Mouse (Mus musculus): ENCODE results near the gene Vsig10.
A peak's percentile ranks its signal among the peaks of the same experiment; 100 is the strongest.

The Vsig10 gene

DNA sequence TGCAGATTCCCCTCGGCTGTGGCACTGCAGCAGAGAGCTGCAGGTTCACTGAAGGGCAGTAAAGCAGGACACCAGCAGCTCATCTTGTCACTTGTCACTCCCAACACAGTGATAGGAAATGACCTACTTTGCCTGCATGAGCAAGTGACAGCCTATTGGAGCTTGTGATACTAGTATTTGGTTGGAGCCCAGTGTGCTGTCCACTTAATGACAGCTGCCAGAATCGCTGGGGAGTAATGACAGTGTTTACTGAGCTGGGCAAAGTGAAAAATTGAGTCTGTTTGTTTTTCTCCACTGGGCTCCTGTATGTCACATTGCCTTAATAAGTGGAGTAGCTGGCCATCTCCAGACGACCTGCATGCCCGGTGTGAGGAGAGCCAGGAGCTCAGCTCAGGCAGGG lies 61.3 kb downstream of the Vsig10 start:
- DNase-seq (ENCODE audit: low spot score) = no peak

DNA sequence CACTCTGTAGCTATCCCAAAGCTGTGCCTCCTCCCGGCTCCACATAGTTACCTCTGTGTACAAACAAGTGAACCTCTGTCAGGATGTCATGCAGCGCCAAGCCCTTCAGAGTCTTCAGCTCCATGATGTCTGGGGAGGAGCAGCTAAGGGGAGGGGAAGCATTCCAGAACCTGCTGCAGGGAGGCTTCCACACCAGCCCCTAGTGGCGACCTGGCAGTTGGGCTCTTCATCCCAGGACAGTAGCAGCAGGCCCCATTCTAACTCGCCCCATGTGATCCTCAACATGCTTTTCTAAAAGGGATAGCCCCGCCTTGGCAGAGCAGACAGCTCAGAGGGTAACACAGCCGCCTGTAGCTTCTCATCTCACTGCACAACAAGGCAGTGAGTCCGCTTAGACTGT lies 62.9 kb downstream of the Vsig10 start:
- DNase-seq (ENCODE audit: low spot score) = no peak

DNA sequence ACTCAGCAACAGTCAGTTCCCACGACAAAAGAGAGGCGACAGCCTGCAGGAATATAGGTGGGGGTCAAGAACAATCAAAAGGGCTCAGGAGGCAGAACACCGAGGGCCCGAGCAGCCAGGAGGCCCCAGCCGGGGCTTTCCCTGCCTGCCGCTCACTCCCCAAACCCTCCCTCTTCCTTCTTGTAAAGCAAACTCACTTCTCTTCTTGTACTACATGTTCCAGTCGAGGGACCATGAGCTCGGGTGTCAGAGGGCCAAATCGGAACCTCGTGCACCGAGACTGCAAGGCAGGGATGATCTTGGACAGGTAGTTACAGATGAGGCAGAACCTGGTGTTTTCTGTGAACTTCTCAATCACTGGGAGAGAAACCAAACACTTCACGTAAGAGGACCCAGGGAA lies 64.3 kb downstream of the Vsig10 start:
- DNase-seq (ENCODE audit: low spot score) = no peak

DNA sequence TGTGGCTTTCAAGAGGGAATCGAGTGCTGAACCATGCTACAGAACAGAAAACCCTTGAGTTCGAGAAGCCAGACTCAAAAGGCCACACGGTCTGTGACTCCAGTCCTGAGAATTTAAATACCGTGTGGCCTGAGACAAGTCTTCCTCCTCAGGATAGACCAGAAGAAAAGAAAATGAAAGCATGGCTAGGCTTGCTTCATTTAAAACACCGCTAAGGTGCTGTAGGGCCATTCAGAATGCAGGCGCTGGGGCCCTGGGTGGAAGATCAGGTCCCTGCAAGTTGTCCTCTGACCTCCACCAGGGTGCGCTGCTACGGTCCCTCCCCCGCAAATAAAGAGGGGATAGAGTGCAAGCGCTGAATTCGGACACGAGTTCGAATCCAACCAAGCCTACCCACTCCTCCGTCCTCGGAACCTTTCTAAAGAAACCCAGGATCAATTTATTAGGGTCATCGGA lies 69.4 kb downstream of the Vsig10 start:
- DNase-seq (ENCODE audit: low spot score) = peak; percentile 78

DNA sequence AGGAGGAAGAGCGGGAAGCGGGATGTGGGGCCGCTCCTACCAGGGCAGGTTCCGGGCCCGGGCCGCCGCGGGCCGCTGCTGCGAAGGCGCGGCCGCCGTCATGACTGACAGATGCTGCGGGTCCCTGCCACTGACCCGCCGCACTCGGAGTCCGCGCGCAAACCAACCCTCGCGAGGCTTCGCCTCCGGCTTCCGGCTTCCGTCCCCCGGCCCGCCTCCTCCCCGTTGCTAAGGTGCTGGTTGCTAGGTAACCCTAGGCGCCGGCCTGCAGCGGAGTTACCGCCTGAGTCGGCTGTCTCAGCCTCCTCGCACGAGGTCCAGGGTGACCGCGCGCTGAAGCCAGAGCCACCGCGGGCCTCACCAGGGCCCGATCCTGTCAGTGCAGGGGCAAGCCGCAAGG lies 70.0 kb downstream of the Vsig10 start, which contains the start of gene Rfc5:
Gene Rfc5, minus strand, starts transcription at position 171 of the 400 bp plus-strand sequence.
- DNase-seq (ENCODE audit: low spot score) = peak; percentile 99

DNA sequence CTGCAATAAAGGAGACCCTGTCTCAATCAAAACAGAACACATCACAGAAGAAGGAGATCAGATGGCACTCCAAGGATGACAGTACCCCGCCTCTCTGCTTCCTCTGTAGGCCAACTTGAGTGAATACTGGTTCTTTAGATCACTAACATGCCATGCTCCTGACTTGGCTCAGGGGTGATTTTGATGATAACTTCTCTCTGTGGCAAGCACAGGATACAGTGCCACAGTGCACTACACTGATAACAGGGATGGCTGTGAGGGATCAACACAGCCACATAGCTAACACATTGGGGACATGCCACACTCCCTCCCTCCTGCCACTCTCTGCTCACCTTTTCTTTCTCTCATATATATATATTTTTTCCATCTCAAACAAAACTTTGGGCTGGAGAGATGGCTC lies 72.0 kb downstream of the Vsig10 start:
- DNase-seq (ENCODE audit: low spot score) = no peak

DNA sequence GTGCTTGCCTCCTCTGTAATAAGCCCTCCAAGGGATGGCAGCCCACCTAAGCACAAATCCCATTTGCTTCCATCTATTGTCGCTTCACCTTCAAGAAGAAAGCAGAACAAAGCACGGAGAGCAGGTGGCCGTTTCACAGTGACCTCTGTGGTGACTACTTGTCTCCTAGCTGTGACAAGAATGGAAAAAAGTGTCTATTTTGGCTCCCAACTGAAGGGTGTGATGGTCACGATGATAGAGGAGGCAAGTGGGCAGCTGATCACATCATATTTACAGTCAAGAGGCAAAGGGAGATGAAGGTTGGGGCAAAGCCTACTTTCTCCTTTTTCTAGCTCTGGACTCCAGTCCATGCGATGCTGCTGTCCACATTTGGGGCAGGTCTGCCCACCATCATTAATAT lies 77.0 kb downstream of the Vsig10 start:
- DNase-seq (ENCODE audit: low spot score) = no peak

DNA sequence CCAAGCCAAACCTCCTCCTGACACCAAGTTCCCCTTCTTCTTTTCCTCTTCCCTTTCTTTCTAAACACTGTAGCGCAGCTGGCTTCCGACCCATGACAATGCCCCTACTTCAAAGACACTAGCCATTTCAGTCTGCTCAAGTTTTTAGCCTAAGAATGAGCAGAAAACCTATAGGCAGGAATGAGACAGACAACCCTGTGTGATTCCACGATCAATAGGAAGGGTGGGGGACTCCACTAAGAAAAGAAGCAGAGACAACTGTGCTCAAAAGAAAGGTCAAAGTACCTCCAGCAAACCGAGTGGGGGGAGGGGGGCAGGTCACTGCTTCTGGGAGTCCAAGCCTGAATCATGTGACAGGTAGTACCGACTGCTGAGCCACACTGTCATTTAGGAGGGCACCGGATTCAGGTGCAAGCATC lies 77.7 kb downstream of the Vsig10 start:
- DNase-seq (ENCODE audit: low spot score) = no peak

DNA sequence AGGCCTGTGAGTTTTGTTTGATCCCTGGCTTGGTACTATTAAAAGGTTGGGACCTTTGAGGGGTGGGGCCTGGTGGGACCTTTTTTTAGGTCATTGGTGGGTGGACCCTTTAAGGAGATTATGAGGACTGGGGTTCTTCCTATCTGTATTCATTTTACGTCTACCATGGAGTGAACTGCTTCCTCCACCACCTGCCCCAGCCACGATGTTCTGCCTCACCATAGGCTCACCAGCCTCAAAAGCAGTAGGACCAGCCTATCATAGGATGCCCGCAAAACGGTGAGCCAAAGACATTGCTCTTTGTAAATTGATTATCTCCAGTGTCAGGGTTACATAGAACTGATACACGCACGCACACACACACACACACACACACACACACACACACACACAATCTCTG lies 78.5 kb downstream of the Vsig10 start:
- DNase-seq (ENCODE audit: low spot score) = no peak

DNA sequence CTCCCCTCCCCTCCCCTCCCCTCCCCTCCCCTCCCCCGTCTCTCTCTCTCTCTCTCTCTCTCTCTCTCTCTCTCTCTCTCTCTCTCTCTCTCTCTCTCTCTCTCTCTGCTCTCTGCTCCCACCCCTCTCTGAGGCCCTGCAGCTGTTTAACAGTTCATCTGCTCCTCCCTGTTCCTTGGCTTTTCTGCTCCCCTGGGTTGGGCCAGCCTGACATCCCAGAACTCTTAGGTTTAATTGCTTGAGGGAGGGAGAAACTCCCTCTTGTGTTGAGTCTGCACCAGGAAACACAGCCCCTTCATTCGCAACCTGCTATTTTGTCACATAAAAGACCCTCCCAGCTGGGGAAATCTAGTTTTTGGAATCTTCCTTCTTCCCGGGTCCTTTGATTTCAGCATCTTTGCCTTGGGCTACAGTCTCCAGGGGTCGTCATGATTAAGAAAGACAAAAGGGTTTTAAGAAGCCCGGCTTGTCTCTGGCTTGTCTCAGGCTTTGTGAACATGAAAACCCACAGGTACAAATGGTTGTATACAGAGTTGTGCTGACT lies 79.2 kb downstream of the Vsig10 start:
- no peak for DNase-seq (ENCODE audit: low spot score)

DNA sequence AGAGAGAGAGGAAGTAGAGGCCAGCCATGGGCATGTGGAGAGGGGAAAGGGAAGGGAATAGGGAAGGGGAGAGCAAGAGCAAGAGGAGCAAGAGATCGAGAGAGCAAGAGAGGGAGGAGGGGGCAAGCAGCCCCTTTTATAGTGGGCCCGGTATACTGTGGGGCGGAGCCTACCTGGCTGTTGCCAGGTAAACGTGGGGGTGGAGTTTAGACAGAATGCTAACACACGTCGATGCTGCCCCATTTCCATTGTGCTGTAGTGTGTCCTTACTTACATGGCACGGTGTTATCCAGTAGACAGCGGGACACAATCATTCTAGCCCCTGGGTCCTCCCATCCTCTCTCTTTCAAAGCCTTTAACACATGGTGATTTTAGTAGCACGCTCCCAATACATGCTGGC lies 80.4 kb downstream of the Vsig10 start:
- DNase-seq (ENCODE audit: low spot score) = no peak

DNA sequence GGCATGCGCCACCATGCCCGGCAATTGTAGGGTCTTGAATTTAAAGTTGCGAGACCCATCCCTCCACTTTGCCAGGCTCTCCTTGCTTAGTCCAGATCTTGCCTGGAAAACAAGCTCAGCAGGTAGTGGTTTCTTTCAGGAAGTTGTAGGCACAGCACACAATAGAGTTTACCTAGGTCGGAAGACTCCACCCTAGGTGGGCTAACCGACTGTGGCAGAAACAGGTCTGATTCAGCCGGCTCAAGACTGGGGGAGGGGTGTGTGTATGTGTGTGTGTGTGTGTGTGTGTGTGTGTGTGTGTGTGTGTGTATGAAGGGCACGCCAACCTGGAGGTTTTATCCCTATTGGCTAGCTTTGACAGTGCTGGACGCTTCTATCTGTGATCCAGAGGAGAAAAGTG lies 84.7 kb downstream of the Vsig10 start:
- no peak for DNase-seq (ENCODE audit: low spot score)

All from MN1 (cell line).